Mouse (Mus musculus) neural tube, embryonic 15.5 days (tissue): ENCODE data around the gene Nxnl1. TPM values are rescaled to one million over a fixed set of nuclear protein-coding genes. Genes with fewer than 3 reads are reported as not detected.
A peak's percentile ranks its signal among the peaks of the same experiment; 100 is the strongest.

Experiments
- ATAC-seq: fragments of 200-750 bp; cut with Nextera tagmentation; 2 replicates; pipeline ENCODE4 v1.8.0; 2017; ENCODE audit warnings: mild to moderate bottlenecking, moderate TSS enrichment, moderate library complexity; ENCODE audit not compliant: low FRiP score
- H3K27ac ChIP-seq: fragments of 300-500 bp; sonication (generic); replicated peaks from 2 replicates; pipeline ENCODE4 v1.5.1; 2015; ENCODE audit warnings: mild to moderate bottlenecking, inconsistent platforms
- H3K27me3 ChIP-seq: fragments of 300-500 bp; sonication (generic); replicated peaks from 2 replicates; pipeline ENCODE4 v1.6.1; 2015; ENCODE audit warnings: inconsistent platforms
- H3K36me3 ChIP-seq: fragments of 300-500 bp; sonication (generic); 2 replicates; pipeline ENCODE4 v1.6.1; 2015; ENCODE audit warnings: inconsistent platforms
- H3K4me1 ChIP-seq: fragments of 300-500 bp; sonication (generic); 2 replicates; pipeline ENCODE4 v1.6.1; 2015; ENCODE audit warnings: inconsistent platforms
- H3K4me2 ChIP-seq: fragments of 300-500 bp; sonication (generic); 2 replicates; pipeline ENCODE4 v1.6.1; 2015; ENCODE audit warnings: inconsistent platforms, mild to moderate bottlenecking, moderate library complexity
- H3K4me3 ChIP-seq: fragments of 300-500 bp; sonication (generic); replicated peaks from 2 replicates; pipeline ENCODE4 v1.5.1; 2015; ENCODE audit warnings: mild to moderate bottlenecking, inconsistent platforms
- H3K9ac ChIP-seq: fragments of 300-500 bp; sonication (generic); replicated peaks from 2 replicates; pipeline ENCODE4 v1.6.1; 2015; ENCODE audit warnings: mild to moderate bottlenecking, inconsistent platforms
- H3K9me3 ChIP-seq: fragments of 300-500 bp; sonication (generic); replicated peaks from 2 replicates; pipeline ENCODE4 v1.6.1; 2016; ENCODE audit warnings: inconsistent platforms
- WGBS: fragments of 180-500 bp; shearing (Covaris S2); methylation state at CpG from one replicate; pipeline ENCODE4 v1.1.7; 2015; ENCODE audit warnings: mixed read lengths; 5-methylcytosine and 5-hydroxymethylcytosine counted together
- polyA plus RNA-seq: library from polyadenylated mRNA; unstranded; fragments of >200 nt; fragmentation: Nextera tagmentation; extraction: Ambion mirVana; gene quantifications from 2 replicates; pipeline ENCODE4 v1.2.1, GENCODE M21; 2015

The Nxnl1 gene
- polyA plus RNA-seq, 1 experiment from 2014 or later: not detected

DNA sequence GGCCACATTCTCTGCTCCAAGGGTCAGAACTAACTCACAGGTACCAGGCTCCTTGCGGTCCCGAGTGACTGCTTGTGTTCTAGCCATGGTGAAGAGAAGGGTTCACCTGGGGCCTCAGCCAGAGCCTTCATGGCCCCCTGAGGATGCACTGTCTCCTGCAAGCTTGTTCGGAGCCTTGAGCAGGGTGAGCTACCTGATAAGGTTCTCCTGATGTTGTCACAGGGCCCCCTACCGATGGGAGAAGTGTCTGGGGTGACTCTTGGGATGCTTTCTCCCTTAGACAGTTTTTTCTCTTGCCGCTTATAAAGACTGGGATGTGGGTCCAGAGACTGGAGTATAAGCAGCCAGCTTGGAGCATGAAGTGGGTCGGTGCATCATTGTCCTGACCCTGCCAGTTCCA lies 30.0 kb upstream of the Nxnl1 start:
- Histone ChIP-seq H3K27me3 (peaks cover 16% of the 10 kb centered on the region), H3K4me3 (no peak overlapping the region), H3K36me3 (peaks cover 6% of the 10 kb centered on the region), H3K4me1 (peaks cover 33% of the 10 kb centered on the region), H3K4me2 (peak overlapping the region; percentile 39; the same call in 1 of the 2 replicates), H3K9ac (no peak overlapping the region), H3K27ac (no peak overlapping the region), H3K9me3 (no peaks in the 10 kb centered on the region)
- WGBS: 63% methylated on average over 6 of the region's 6 CpGs
- ATAC-seq: no peak

DNA sequence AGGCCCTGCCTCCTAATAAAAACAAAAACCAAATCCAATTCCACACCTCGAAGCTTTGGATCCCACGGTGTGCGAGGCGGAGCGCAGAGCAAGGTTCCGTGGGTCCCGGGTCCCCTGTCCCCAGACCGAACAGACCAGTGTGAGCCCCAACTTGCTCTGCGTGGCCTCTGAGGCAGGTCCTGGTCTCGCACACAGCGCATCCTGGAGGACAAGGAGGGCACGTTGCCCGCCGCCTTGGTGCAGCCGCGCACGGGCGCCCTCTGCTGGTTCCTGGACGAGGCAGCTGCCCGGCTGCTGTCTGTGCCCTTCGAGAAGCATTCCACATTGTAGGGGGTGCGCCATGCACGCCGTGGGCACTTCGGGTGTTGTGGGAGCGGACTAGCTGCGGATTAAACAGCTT lies 29.5 kb upstream of the Nxnl1 start:
- H3K4me1 ChIP-seq: peaks cover 37% of the 10 kb centered on the region
- H3K27me3 ChIP-seq: peaks cover 11% of the 10 kb centered on the region
- 0 out of 2 replicates have a peak overlapping the region, but pooled peaks have one; percentile 23 for H3K9ac ChIP-seq
- H3K36me3 ChIP-seq: peaks cover 6% of the 10 kb centered on the region
- H3K9me3 ChIP-seq: no peaks in the 10 kb centered on the region
- peak; percentile 2; the same call in 1 of the 2 replicates for ATAC-seq
- no peak overlapping the region for H3K27ac ChIP-seq
- H3K4me2 ChIP-seq: peak overlapping the region; percentile 39
- WGBS: 8% methylated on average over 27 of the region's 27 CpGs
- no peak overlapping the region for H3K4me3 ChIP-seq

DNA sequence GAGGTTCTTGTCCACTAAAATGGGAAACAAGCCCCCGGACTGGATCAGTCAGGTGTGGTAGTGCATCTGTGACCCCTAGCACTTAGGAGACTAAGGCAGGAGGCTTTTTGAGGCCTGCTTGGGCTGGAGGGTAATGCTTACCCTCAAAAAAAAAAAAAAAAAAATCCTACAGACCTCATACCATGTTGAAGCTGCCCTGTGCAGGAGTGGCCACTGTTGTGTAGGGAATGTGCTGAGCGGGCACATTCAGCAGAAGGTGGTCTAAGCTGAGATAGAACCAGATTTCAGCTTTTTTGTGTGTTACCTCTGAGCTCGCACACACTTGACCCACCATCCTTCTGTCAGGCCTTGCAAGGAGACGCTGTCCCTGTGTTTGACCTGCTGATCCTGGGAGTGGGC lies 27.9 kb upstream of the Nxnl1 start:
- H3K4me1 ChIP-seq: peaks cover 47% of the 10 kb centered on the region
- H3K27ac ChIP-seq: no peak overlapping the region
- H3K4me2 ChIP-seq: no peak overlapping the region
- no peak overlapping the region for H3K4me3 ChIP-seq
- no peak for ATAC-seq
- H3K36me3 ChIP-seq: peaks cover 4% of the 10 kb centered on the region
- H3K9ac ChIP-seq: no peak overlapping the region
- H3K27me3 ChIP-seq: 0 out of 2 replicates have a peak, but pooled peaks cover under 1% of the 10 kb centered on the region
- WGBS: 99% methylated on average over 4 of the region's 4 CpGs
- H3K9me3 ChIP-seq: no peaks in the 10 kb centered on the region

DNA sequence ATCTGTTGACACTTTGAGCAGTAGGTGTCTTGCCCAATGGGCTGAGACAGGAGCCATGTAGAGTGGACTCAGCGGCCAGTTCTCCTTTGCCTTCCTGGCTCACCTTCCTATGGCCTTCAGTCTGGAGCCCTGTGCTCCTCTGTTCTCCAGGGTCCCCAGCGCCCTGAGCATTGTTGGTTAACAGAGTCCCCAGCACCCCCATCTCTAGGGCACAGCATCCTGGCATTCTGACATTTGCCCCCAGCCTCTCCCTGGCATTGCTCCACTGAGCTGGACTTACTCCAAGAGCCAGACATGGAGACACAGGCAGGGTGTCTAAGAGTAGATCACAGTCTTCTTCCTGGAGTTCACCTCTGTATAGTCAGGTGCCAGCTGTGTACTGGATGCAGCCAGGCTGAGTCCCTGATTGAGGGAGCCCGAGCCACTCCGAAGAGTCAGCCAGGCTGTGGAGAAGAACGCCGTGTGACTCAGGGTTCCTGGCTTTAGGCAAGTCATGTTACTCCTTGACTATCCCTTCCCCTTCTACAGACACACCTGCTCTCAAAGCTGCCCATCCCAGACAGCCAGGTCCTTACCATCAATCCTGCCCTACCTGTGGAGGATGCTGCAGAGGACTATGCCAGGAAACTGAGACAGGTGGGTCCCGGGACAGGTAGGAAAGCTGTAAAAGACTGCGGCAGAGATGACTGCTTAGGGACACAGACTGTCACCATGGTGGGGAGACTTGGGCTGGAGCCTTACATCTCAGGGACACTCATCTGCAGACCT lies 27.3 kb upstream of the Nxnl1 start:
- 95% methylated on average over 8 of the region's 8 CpGs for WGBS
- peak overlapping the region; percentile 64; the same call in 1 of the 2 replicates for H3K4me3 ChIP-seq
- H3K27me3 ChIP-seq: no peaks in the 10 kb centered on the region
- H3K4me2 ChIP-seq: peak overlapping the region; percentile 96; the same call in 1 of the 2 replicates
- H3K36me3 ChIP-seq: no peaks in the 10 kb centered on the region; the same call in 1 of the 2 replicates
- H3K9ac ChIP-seq: peak overlapping the region; percentile 99; the same call in 1 of the 2 replicates
- H3K27ac ChIP-seq: no peak overlapping the region
- no peaks in the 10 kb centered on the region for H3K9me3 ChIP-seq
- H3K4me1 ChIP-seq: peaks cover 47% of the 10 kb centered on the region
- no peak for ATAC-seq

DNA sequence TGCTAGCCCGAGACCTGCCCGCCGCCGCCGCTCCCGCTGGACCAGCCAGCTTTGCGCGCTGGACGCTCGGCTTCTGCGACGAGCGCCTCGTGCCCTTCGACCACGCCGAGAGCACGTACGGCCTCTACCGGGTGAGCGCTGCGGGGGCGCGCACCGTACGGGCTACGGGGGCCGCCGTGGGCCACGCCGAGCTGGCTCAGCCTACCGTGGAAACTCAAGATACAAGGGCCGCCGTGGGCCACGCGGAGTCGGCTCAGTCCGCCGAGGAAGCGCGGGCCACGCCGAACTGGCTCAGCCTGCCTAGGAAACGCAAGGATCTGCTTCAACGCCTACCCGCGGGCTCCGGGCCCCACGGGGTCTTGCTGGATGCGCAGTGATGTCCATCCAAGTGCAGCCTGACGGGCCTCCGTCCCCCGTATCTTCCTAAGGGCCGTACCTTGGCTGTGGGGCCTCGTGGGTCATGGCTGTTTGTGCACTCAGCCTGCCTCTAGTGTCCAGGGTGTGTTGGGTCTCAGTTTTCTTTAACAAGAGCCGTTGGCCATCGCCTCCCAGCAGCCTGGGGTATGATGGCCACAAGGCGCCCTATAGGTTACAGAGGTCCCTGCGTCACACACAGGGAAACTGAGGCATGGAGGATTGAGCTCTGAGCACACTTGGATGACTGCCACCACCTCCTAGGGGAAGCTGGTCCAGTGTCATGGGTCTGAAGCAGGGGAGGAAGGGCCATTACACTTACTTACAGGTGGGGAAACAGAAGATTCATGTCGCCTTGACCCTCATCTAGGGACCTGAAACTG lies 26.2 kb upstream of the Nxnl1 start:
- no peaks in the 10 kb centered on the region for H3K9me3 ChIP-seq
- peaks cover 47% of the 10 kb centered on the region for H3K4me1 ChIP-seq
- H3K4me3 ChIP-seq: peak overlapping the region; percentile 64
- 4% methylated on average over 60 of the region's 60 CpGs for WGBS
- peak; percentile 80 for ATAC-seq
- no peaks in the 10 kb centered on the region for H3K27me3 ChIP-seq
- H3K27ac ChIP-seq: peak overlapping the region; percentile 98
- H3K36me3 ChIP-seq: no peaks in the 10 kb centered on the region
- peak overlapping the region; percentile 99 for H3K9ac ChIP-seq
- H3K4me2 ChIP-seq: peak overlapping the region; percentile 96

- ATAC-seq: peak; percentile 91
- peaks cover 47% of the 10 kb centered on the region for H3K4me1 ChIP-seq
- peak within 1 kb of the TSS; percentile 64 for H3K4me3 ChIP-seq
- H3K4me2 ChIP-seq: peak within 1 kb of the TSS; percentile 96
- no peaks in the 10 kb centered on the region for H3K27me3 ChIP-seq
- H3K9me3 ChIP-seq: no peaks in the 10 kb centered on the region
- H3K27ac ChIP-seq: peak within 1 kb of the TSS; percentile 98
- H3K9ac ChIP-seq: peak within 1 kb of the TSS; percentile 99
- WGBS: under 1% methylated on average over 68 of the region's 71 CpGs
- H3K36me3 ChIP-seq: peaks cover 6% of the 10 kb centered on the region
Measured at GRCm38 (mm10) chr8:71591471-71592373, 25.3 kb upstream of the Nxnl1 start, which contains the start of gene Pgls. Gene Pgls, plus strand, starts transcription at chr8:71592176.

GRCm38 (mm10) chr8:71591017-71591416 lies 24.6 kb upstream of the Nxnl1 start:
- 25% methylated on average over 5 of the region's 5 CpGs for WGBS

DNA sequence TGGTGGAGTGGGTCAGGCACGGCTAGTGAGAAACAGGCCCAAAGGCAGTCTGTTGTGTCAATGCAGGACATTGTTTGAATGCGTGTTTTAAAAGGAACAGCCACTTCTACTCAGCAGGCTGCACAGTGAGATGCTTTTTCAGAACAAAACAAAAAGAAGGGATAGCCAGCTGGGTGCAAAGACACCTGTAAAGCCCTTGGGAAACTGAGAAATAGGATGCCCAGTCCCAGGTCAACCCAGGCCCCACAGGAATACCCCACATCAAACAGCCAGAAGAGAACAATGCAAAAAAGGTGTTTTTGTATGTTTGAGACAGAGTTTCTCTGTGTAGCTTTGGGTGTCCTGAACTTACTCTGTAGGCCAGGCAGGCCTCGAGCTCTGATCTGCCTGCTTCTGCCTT lies 22.4 kb upstream of the Nxnl1 start:
- no peaks in the 10 kb centered on the region for H3K27me3 ChIP-seq
- H3K27ac ChIP-seq: no peak overlapping the region
- no peaks in the 10 kb centered on the region for H3K9me3 ChIP-seq
- no peak overlapping the region for H3K4me2 ChIP-seq
- no peak overlapping the region for H3K9ac ChIP-seq
- peaks cover 27% of the 10 kb centered on the region for H3K4me1 ChIP-seq
- H3K36me3 ChIP-seq: peaks cover 34% of the 10 kb centered on the region
- no peak overlapping the region for H3K4me3 ChIP-seq
- ATAC-seq: no peak
- WGBS: 66% methylated on average over 3 of the region's 3 CpGs

More at GRCm38 (mm10) chr8:71591017-71591416, 24.6 kb upstream of the Nxnl1 start:
- H3K4me3 ChIP-seq: peak overlapping the region; percentile 64
- H3K4me1 ChIP-seq: peaks cover 43% of the 10 kb centered on the region
- H3K9ac ChIP-seq: peak overlapping the region; percentile 99
- H3K9me3 ChIP-seq: no peaks in the 10 kb centered on the region
- peak overlapping the region; percentile 96 for H3K4me2 ChIP-seq
- H3K36me3 ChIP-seq: peaks cover 11% of the 10 kb centered on the region
- ATAC-seq: no peak
- no peaks in the 10 kb centered on the region for H3K27me3 ChIP-seq
- peak overlapping the region; percentile 98 for H3K27ac ChIP-seq

- no peaks in the 10 kb centered on the region for H3K9me3 ChIP-seq
- ATAC-seq: no peak
- H3K4me3 ChIP-seq: no peak overlapping the region
- H3K27me3 ChIP-seq: no peaks in the 10 kb centered on the region
- H3K36me3 ChIP-seq: peaks cover 40% of the 10 kb centered on the region
- H3K4me1 ChIP-seq: peaks cover 14% of the 10 kb centered on the region
- no peak overlapping the region for H3K27ac ChIP-seq
- H3K9ac ChIP-seq: no peak overlapping the region
- WGBS: 81% methylated on average over 2 of the region's 2 CpGs
- H3K4me2 ChIP-seq: no peak overlapping the region
Measured at GRCm38 (mm10) chr8:71586891-71587290, 20.5 kb upstream of the Nxnl1 start.

DNA sequence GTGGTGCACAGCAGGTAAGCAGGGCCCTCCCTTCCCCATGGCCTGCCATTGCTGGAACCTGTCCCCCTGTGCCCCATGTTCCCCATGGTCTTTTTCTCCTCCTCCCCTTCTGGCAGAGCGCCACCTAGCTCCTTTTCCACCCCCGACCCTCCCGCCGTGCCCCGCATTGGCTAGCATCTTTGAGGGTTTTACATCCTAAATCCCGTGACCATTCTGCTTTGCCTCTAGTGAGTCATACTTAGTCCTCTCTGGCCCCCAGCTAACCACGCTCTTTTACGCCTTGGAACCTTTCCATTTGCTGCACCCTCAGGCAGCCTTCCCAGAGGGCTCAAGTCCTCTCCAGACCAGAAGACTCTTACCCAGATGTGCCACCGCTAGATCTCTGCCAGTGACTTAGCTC lies 13.8 kb upstream of the Nxnl1 start:
- 29% methylated on average over 9 of the region's 9 CpGs for WGBS
- Histone ChIP-seq H3K9ac (no peak overlapping the region), H3K27me3 (no peaks in the 10 kb centered on the region), H3K9me3 (no peaks in the 10 kb centered on the region), H3K4me3 (no peak overlapping the region), H3K36me3 (peaks cover 37% of the 10 kb centered on the region), H3K4me1 (peaks cover 15% of the 10 kb centered on the region; the same call in 1 of the 2 replicates), H3K27ac (no peak overlapping the region), H3K4me2 (no peak overlapping the region)
- ATAC-seq: peak; percentile 26

- H3K4me3 ChIP-seq: no peak overlapping the region
- no peaks in the 10 kb centered on the region for H3K9me3 ChIP-seq
- H3K36me3 ChIP-seq: peaks cover 30% of the 10 kb centered on the region
- no peak overlapping the region for H3K4me2 ChIP-seq
- H3K27me3 ChIP-seq: no peaks in the 10 kb centered on the region
- 0 out of 2 replicates have a peak, but pooled peaks have one; percentile 13 for ATAC-seq
- H3K27ac ChIP-seq: peak overlapping the region; percentile 9; the same call in 1 of the 2 replicates
- H3K4me1 ChIP-seq: peaks cover 16% of the 10 kb centered on the region; the same call in 1 of the 2 replicates
- no peak overlapping the region for H3K9ac ChIP-seq
- 80% methylated on average over 14 of the region's 14 CpGs for WGBS
Measured at GRCm38 (mm10) chr8:71579476-71579875, 13.1 kb upstream of the Nxnl1 start.
